Mouse (Mus musculus): ENCODE results near the gene Akt2.

DNA sequence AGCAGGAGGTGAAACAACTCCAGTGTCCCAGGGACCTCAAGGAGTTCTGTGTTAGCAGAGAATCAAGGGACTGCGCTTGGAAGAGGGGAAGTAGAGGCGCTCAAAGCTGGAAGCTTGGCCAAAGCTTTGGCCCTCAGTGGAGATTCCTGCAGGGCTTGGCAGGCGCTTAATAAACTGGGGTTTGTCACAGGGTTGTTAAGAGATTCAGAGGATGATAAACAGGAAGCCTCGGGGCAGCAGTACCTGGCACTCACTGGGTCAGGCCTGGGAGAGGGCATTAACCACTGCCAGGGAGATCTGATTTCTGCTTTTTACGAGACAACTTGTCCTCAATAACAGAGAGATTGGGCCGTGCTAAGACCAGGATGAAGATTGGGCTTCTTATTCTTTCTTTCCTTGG lies 29.7 kb downstream of the Akt2 start:
- TF ChIP-seq CTCF (IDR thresholded peaks at IDR 0.05; ENCODE audit: borderline replicate concordance, control insufficient read depth, extremely low read depth, insufficient read depth, low read length, poor library complexity) (no peak), POLR2A (IDR thresholded peaks at IDR 0.05; ENCODE audit: control insufficient read depth, extremely low read depth, insufficient read depth, low read length, poor library complexity) (no peak)

Measured in thymus, adult 2 months (tissue).